In the genomic region with DNA sequence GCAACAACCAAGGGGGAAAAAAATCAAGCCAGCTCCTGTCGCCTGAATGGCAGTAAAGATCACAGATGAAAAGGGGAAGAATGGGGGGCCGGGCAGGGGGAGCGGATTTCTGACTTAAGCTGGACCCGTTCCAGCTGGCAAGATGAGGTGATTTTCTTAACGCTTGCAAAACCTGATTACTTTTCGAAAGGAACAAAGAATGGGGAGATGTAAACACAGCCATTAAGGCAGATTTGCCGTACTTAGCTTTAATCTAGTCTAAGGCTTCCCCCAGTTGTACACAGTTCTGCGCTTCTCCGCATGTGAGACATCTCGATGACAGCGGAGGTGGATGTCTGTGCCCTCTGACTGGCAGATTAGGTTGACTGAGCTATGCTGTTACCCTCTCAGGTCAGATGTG, we compare ENCODE assay signal across 14 mouse cellular contexts.
DNase-seq lines count a peak whose midpoint lies in the region; ATAC-seq lines count a peak whose summit lies in the region.
"Had no signal": no experiment of that assay in that cellular context is flagged by ENCODE, and none has a peak within 500 bp of the region (broad histone marks: within the 10 kb centered on the region; RNA-seq: fewer than 3 reads in every experiment).

No protein-coding gene starts in this region.

- H3K4me3 ChIP-seq in embryonic facial prominence, embryonic 13.5 days, result no peak overlapping the region
- H3K4me3 ChIP-seq in embryonic facial prominence, embryonic 10.5 days, result no peak overlapping the region
- no peak overlapping the region for H3K4me3 ChIP-seq in neural tube, embryonic 13.5 days
- no peak overlapping the region for H3K4me3 ChIP-seq in midbrain, embryonic 12.5 days
- peak overlapping the region; percentile 13; the same call in 1 of the 2 replicates for H3K4me3 ChIP-seq in stomach, embryonic 16.5 days (replicated peaks; ENCODE audit: low read length)
- H3K4me3 ChIP-seq: heart, embryonic 12.5 days; limb, embryonic 15.5 days; megakaryocyte, embryonic 14.5 days had no signal

- peaks cover 3% of the 10 kb centered on the region; the same call in 1 of the 2 replicates for H3K36me3 ChIP-seq in embryonic facial prominence, embryonic 13.5 days
- H3K36me3 ChIP-seq in embryonic facial prominence, embryonic 10.5 days (replicated peaks), result no peaks in the 10 kb centered on the region
- H3K36me3 ChIP-seq in neural tube, embryonic 13.5 days, result no peaks in the 10 kb centered on the region
- no peaks in the 10 kb centered on the region for H3K36me3 ChIP-seq in midbrain, embryonic 12.5 days
- no peaks in the 10 kb centered on the region for H3K36me3 ChIP-seq in stomach, embryonic 16.5 days (ENCODE audit: control insufficient read depth, insufficient read depth, low read length)
- H3K36me3 ChIP-seq: heart, embryonic 12.5 days had no signal

- ATAC-seq in embryonic facial prominence, embryonic 13.5 days (ENCODE audit: insufficient number of reproducible peaks, insufficient read depth, low FRiP score, low TSS enrichment, low read depth), result no peak
- no peak for ATAC-seq in neural tube, embryonic 13.5 days (ENCODE audit: low read depth)
- ATAC-seq in midbrain, embryonic 12.5 days (ENCODE audit: low FRiP score, low read depth), result peak; percentile 30; the same call in 1 of the 2 replicates
- ATAC-seq in stomach, embryonic 16.5 days (ENCODE audit: insufficient read depth, low FRiP score), result no peak
- ATAC-seq: inflammation-experienced regulatory T-cells, adult 6 months had no signal

- H3K27me3 ChIP-seq in embryonic facial prominence, embryonic 13.5 days, result no peaks in the 10 kb centered on the region
- H3K27me3 ChIP-seq in embryonic facial prominence, embryonic 10.5 days (replicated peaks; ENCODE audit: low read depth, poor library complexity, severe bottlenecking), result no peaks in the 10 kb centered on the region
- H3K27me3 ChIP-seq in neural tube, embryonic 13.5 days, result no peaks in the 10 kb centered on the region
- peaks cover 64% of the 10 kb centered on the region for H3K27me3 ChIP-seq in midbrain, embryonic 12.5 days
- H3K27me3 ChIP-seq in stomach, embryonic 16.5 days (ENCODE audit: control insufficient read depth, insufficient read depth, low read length), result no peaks in the 10 kb centered on the region
- H3K27me3 ChIP-seq: heart, embryonic 12.5 days; limb, embryonic 15.5 days; megakaryocyte, embryonic 14.5 days had no signal

- H3K4me1 ChIP-seq in embryonic facial prominence, embryonic 13.5 days, result peaks cover 40% of the 10 kb centered on the region
- H3K4me1 ChIP-seq in embryonic facial prominence, embryonic 10.5 days, result peaks cover 9% of the 10 kb centered on the region; the same call in 1 of the 2 replicates
- H3K4me1 ChIP-seq in neural tube, embryonic 13.5 days (replicated peaks), result peaks cover 15% of the 10 kb centered on the region
- H3K4me1 ChIP-seq in midbrain, embryonic 12.5 days, result peaks cover 7% of the 10 kb centered on the region; the same call in 1 of the 2 replicates
- peaks cover 6% of the 10 kb centered on the region; the same call in 1 of the 2 replicates for H3K4me1 ChIP-seq in stomach, embryonic 16.5 days (ENCODE audit: control insufficient read depth, insufficient read depth, low read length)

- H3K27ac ChIP-seq in embryonic facial prominence, embryonic 13.5 days, result peak overlapping the region; percentile 53; the same call in 1 of the 2 replicates
- no peak overlapping the region for H3K27ac ChIP-seq in embryonic facial prominence, embryonic 10.5 days (replicated peaks)
- no peak overlapping the region for H3K27ac ChIP-seq in neural tube, embryonic 13.5 days (replicated peaks)
- no peak overlapping the region for H3K27ac ChIP-seq in midbrain, embryonic 12.5 days (replicated peaks)
- no peak overlapping the region for H3K27ac ChIP-seq in stomach, embryonic 16.5 days (ENCODE audit: low read length)
- H3K27ac ChIP-seq: limb, embryonic 15.5 days had no signal

- no peaks in the 10 kb centered on the region for H3K9me3 ChIP-seq in embryonic facial prominence, embryonic 13.5 days
- H3K9me3 ChIP-seq in embryonic facial prominence, embryonic 10.5 days, result no peaks in the 10 kb centered on the region
- no peaks in the 10 kb centered on the region for H3K9me3 ChIP-seq in neural tube, embryonic 13.5 days
- H3K9me3 ChIP-seq in midbrain, embryonic 12.5 days, result no peaks in the 10 kb centered on the region
- no peaks in the 10 kb centered on the region for H3K9me3 ChIP-seq in stomach, embryonic 16.5 days (replicated peaks; ENCODE audit: control insufficient read depth, low read length)
- H3K9me3 ChIP-seq: heart, embryonic 12.5 days; limb, embryonic 15.5 days; megakaryocyte, embryonic 14.5 days had no signal

- H3K4me2 ChIP-seq in embryonic facial prominence, embryonic 13.5 days, result peak overlapping the region; percentile 10; the same call in 1 of the 2 replicates
- H3K4me2 ChIP-seq in neural tube, embryonic 13.5 days, result peak overlapping the region; percentile 26; the same call in 1 of the 2 replicates
- H3K4me2 ChIP-seq in midbrain, embryonic 12.5 days (replicated peaks), result peak overlapping the region; percentile 29
- peak overlapping the region; percentile 36 for H3K4me2 ChIP-seq in stomach, embryonic 16.5 days (ENCODE audit: low read depth, low read length)
- H3K4me2 ChIP-seq: heart, embryonic 12.5 days; limb, embryonic 15.5 days had no signal

- H3K9ac ChIP-seq in embryonic facial prominence, embryonic 13.5 days, result no peak overlapping the region
- H3K9ac ChIP-seq in neural tube, embryonic 13.5 days, result no peak overlapping the region
- H3K9ac ChIP-seq in midbrain, embryonic 12.5 days (replicated peaks), result no peak overlapping the region
- H3K9ac ChIP-seq in stomach, embryonic 16.5 days (ENCODE audit: low read length), result no peak overlapping the region
- H3K9ac ChIP-seq: heart, embryonic 12.5 days; limb, embryonic 15.5 days had no signal

- 44% methylated on average over 11 of the region's 11 CpGs for WGBS in embryonic facial prominence, embryonic 13.5 days
- WGBS in embryonic facial prominence, embryonic 10.5 days, result 54% methylated on average over 11 of the region's 11 CpGs
- WGBS in neural tube, embryonic 13.5 days, result 39% methylated on average over 11 of the region's 11 CpGs
- WGBS in midbrain, embryonic 12.5 days, result 15% methylated on average over 11 of the region's 11 CpGs
- 17% methylated on average over 11 of the region's 11 CpGs for WGBS in stomach, embryonic 16.5 days

- no peak for DNase-seq in embryonic facial prominence, embryonic 10.5 days (ENCODE audit: low spot score)
- no peak for DNase-seq in neural tube, embryonic 10.5 days (ENCODE audit: extremely low spot score, low spot score)
- no peak for DNase-seq in layer of hippocampus, postnatal 14 days (ENCODE audit: low spot score in 2 of 2)
- no peak for DNase-seq in spleen, adult 18-20 months
- DNase-seq: embryo, embryonic 11 days; thymus, postnatal 14 days had no signal
